Mouse (Mus musculus) heart, postnatal 0 days (tissue): ENCODE data around the gene Tcf25.
"Not testable (repeated sequence)": the region's sequence is repeated elsewhere in the genome, so short reads cannot be mapped to it uniquely, and the experiment has no call there.

Experiments
- CTCF ChIP-seq: IDR thresholded peaks from 2 replicates; pipeline ENCODE4 v1.5.1; 2016; ENCODE audit warnings: antibody characterized with exemption, control low read depth, low read depth
- EP300 ChIP-seq: IDR thresholded peaks from 2 replicates; pipeline ENCODE4 v1.6.1; 2016; ENCODE audit warnings: antibody characterized with exemption, low read depth

DNA sequence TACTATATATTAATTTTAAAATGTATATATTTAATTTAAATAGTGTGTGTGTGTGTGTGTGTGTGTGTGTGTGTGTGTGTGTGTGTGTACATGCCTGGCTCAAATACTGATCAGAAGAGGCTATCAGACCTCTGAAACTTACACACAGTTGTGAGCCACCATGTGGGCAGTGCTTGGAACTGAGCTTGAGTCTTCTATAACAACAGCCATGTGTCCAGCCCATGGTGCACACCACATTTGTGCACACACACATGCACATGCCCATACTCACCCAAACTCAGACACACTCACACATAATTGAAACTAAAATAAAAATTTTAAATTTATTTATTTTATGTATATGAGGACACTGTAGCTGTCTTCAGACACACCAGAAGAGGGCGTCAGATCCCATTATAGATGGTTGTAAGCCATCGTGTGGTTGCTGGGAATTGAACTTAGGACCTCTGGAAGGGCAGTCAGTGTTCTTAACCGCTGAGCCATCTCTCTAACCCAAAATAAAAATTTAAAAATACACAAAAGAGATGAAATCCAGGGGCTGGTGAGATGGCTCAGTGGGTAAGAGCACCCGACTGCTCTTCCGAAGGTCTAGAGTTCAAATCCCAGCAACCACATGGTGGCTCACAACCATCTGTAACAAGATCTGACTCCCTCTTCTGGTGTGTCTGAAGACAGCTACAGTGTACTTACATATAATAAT lies 41.6 kb downstream of the Tcf25 start:
- not testable (repeated sequence) for TF ChIP-seq CTCF, EP300
